Mouse (Mus musculus) urinary bladder, postnatal 25 days (tissue): Measurements from ENCODE around the gene Selenon.

Source experiments
- DNase-seq: peaks from one replicate; pipeline ENCODE4 v3.0.0; 2022; ENCODE audit warnings: low spot score

Gene Selenon

DNA sequence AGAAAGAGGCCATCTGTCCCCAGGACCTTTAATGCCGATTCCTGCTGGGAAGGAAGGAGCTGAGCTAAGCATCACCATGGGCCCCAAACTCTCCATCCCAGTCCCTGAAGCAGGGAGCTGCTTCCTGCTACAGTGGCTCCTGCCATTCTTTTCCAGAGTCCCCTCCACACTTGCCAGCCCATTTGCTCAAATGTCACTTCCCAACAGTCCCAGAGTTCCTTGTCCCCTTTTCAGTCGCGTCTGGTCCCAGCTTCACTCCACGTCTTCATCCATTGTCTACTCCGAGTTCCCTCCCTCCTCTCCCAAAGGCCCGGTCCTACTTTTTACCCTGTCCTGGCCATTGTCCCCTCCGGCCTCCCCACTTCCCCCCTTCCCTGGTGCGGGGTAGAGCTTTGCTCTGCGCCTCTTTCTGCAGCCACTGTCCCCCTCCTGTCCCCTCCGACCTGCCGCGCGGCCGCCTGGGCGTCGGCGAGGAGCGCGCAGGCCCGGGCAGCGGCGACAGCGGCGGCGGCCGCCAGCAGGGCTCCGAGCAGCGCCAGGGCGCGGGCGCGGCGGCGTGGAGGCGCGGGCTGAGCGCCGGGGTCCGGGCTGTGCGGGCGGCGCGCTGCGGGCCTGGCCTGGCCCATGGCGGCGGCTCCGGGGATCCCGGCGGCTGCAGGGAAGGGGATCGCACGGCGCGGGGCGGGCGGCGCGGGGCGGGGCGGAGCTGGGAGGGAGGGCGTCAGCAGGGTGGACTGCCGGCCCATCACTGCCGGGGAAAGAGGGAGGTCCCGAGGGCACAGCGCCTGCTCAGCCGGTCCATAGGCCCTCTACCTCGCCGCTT lies at the start of gene Selenon:
TSS of gene Selenon (minus strand) at position 673 of the 823 bp plus-strand sequence.
- DNase-seq = peak; percentile 62

DNA sequence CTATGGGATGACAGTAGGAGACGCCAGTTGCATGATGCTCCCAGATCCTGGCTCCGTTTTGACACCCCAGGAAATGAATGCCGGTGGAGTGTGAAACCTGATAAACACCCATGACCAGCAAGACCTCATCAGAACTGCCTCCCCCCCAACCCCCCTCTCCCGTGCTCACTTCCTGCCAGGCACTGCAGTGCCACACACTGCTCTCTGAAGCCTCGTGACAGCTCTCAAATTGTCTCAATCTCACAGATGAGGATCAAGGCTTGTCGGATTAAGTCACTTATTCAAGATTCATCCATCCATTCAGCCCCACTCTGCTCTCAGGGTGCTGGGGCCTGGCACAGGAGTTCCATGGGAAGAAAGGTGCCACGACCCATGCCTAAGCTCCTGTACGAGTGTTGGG lies 49.4 kb upstream of the Selenon start:
- no peak for DNase-seq

DNA sequence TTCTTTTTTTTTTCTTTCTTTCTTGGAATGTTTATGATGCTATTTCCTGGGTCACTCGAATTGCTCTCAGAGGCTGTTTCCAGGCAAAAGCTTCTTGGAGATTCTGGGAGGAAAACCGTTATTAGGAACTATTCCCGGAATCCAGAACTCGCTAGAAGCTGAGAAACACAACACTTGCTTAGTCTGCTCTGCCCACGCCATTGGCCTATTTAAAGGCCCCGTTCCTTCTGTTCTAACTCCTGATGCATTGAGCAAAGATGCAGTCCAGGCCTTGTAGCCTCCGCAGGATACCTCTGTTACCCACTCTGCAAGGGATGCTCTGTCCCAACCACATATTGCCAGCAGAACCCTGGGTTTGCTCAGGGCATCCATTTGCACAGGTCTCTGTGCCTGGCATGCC lies 48.8 kb upstream of the Selenon start:
- no peak for DNase-seq

DNA sequence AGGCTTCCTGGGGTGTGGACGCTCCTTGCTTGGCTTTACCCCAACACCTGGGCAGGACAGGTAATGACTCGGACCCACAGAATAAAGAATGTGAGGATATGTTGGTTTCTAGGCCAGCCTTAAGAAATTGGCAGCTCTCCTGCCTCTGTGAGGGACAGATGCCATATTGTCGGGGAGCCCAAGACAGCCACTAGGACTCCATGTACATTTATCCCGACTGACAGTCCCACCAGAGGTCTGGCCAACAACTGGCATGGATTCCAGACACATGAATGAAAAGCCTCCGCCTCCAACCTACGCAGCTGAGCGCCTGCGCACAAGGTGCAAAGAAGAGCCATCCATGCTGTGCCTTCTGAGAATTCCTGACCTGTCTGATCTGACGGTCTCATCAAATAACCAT lies 48.1 kb upstream of the Selenon start:
- no peak for DNase-seq

DNA sequence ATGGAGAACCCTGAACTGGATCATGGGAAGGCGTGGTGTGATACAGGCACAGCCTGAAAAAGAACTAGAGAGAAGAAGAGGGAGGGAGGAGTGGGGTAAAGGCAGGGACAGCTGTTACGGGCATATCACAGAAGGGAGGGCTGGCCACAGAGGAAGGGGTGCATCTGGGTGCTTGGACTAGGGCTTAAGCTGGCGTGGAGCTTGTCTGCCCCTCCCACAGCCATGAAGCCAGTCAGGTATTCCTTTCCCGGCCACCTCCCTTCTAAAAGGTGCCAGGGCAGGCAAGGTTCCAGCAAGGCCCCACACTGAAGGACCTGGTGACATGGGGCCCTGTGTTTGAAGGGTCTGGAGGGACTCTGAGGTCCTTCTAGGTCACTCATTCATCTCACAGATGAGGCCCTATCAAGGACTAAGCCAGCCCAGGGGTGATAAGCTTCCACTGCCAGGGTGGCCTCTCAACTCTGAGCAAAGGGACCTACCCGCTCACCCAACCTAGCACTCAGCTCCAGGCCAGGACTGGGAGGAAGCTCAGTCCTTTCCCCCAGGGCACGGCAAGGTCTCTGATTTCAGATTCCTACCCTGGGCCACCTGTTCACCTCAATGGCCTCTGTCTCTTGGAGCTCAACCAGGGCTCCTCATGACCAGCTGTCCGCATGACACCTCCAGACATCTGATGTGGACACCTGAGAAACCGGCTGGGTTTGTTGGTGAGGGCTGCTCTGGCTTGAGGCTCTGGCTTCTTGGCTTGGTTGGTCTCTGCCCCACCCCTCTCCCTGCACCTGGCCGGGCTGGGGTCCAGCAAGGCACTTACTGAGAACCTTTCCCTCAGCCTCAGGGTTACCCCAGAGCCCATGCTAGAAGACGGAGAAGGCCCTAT lies 45.1 kb upstream of the Selenon start:
- no peak for DNase-seq

DNA sequence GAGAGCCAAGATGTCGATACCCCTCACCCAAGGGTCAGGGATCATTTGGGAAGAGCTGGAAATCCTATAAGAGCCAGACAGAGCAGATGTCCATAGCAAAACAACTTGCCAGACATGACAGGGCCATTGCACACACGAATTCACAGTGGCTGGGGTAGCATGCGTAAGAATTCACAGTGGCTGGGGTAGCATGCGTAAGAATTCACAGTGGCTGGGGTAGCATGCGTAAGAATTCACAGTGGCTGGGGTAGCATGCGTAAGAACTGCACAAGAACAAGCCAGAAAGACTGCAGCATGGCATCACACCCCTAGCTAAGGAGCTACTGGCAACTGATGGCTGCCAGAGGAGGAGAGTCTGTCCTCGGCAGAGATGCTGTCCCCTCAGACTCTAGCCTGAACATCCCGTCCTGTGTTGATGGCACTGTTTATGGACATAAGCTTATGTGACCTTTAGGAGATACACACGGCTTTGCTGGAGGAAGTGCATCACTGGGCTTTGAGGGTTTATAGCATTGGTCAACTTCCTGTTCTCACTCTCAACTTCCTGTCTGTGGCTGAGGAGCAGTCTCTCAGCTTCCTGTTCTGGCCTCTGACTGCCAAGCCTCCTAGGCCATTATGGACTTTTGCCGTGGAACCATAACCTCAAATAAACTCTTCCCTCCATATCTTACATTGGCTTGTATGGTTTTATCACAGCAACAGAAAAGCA lies 42.9 kb upstream of the Selenon start:
- DNase-seq = no peak

DNA sequence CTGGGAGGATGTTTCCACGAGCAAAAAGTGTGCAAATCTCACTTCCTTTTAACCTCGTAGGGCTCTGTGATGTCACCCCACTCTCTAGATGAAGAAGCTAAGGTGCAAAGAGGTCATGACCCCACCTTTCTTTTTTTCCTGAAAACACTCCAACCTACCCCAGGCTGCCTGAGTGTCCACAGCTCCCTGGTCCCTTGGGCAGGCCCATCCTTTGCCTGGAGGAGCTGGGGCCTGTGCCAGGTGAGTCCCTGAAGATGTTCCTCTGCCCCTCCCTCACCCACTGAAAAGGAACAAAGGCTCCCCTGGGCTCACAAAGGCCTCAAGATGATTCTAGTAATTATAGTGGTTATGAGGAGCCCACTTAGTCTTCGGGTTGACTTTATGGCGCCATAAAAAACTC lies 40.5 kb upstream of the Selenon start:
- no peak for DNase-seq

DNA sequence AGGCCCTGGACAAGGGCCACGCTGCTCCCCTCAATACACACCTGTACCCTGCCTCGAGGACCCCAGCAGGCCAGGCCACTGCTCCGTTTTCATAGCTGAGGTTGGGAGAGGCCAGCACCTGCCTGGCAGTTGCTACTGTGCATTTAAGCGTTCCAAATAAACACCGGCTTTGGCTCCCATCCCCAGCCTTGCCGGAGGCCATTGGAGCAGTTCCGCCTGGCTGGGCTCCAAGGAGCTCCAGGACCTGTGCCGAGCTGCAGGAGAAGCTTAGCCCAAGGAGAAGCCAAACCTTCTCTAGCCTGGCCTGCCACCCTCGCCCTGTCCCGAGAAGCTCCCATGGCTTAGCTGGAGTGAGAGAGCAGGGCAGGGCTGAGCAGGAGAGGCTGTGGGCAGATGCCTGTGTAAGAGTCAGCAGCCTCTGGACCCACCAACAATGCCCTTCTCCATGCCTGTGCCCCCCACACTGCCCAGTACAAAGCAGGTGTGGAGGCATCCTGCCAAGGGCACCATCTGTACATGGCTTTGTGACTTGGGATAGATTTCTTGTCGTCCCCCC lies 39.6 kb upstream of the Selenon start:
- no peak for DNase-seq

DNA sequence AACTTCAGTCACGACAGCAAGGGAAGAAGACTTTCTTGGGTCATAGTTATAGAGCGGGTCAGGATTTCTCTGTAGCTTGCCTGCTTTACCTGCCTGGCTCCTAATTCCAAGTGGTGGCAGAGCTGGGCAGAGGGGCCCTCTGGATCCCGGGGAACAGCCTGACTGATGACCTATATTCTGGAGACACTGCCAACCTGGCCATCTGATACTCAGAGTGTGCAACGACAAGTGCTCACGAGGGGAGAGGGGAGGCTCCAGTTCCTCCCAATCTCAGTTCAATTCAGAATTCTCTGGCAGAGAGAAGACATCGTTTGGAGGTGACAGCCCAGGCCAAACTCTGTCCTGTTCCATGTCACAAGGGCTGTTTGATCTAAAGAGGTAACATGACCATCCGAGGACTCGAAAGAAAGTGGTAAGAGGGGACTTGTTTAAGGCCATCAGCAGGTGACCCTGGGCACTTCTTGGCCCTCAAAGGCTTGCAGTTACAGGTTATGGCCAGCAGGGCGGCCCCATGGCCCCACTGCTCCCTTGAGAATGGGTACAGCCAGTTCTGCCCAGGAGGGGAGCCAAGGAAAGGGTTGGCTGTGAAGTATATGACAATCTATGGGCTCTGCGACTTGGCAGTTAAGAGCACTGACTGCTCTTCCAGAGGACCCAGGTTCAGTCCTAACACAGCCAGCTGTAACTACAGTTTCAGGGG lies 38.4 kb upstream of the Selenon start:
- no peak for DNase-seq

DNA sequence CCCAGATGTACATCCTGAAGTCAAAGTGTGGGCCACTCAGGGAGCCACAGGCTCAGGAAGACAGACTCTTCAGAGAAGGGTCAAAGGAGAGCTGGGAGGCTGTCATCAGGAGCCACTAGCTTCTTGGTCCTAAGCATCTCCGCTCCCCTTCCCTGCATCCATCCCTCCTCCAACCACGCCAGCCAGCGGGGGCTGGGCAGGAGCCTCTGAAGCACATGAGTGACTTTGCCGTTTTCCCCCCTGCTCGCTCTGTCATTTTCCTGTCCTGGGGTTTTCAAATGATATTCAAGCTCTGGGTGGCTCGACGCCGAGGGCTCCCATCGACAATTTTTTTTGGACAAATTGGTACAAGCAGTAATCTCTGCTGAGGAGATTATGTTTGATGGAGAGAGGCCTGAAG lies 37.8 kb upstream of the Selenon start:
- no peak for DNase-seq

DNA sequence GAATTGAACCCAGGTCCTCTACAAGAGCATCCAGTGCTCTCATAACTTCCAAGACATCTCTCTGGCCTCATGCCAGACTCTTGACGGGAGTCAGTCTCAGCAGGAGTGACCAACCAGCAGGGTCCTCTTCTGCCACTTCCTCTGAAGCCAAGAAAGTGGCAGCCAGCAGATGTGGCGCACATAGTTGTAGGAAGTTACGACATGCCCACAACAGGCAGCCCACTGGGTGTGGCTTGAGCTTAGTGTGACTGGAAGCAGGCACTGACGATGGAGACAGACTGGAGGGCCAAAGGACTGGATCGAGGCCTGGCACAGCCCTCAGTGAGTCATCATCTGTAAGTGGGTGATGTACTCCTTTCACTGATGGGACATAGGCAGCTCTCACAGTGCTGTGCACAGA lies 37.0 kb upstream of the Selenon start:
- DNase-seq = no peak

DNA sequence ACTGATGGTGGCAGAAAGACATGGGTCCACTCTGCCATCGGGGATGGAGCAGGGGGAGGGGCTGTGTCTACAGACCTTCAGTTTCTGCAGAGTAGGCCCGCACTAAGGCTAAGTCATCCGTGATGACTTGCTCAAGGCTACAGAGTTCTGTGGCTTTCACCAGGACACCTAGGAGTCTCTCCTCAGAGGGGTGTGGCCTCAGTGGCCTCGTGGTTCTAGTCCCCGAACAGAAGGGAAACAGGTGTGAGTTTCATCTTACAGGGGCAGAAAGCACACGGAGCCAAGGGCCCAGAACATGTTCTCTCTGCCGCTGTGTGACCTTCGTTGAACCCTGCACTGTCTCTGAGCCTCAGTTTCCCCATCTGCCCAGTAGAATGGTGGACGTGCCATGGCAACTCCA lies 36.3 kb upstream of the Selenon start:
- no peak for DNase-seq

DNA sequence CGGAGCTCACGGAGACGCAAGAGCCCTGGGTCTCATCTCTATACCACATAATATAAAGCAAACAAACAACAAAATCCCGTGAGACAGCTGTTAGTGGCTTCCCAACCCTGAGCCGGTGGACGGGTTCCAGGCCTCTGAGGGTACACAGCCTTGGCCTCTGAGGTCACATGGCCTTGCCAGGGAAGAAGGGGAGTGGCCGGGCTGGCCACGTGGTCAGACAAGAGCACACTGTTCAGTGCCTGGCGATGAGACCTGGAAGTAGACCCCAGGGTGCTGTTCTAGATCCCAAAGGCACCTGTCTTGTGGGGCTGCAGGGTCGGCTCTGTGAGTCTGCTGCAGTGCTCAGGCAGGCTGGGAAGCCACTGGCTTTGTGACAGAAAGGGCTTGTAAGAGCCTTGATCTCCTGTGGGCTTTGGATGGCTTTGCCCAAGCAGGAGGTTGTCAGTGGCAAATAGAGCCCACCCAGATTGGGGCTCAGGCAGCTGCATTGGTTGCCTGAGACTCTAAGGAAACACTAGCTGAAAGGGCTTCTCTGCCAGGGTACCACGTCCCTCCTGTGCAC lies 35.8 kb upstream of the Selenon start:
- no peak for DNase-seq

DNA sequence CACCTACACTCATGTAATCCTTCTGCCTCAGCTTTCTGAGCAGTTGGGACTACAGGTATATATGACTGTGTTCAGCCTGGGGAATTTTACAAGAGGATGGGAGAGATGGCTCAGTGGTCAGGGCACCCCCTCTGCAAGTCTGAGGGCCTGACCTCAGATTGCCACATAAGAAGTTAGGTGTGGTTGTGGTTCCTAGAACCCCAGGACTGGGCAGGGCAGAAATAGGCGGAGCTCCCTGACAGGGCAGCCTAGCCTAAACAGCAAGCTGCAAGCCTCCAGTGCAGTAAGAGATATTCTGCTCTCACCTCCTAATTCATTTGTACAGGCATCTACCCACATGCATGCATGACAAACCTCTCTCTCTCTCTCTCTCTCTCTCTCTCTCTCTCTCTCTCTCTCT lies 34.7 kb upstream of the Selenon start:
- no peak for DNase-seq

DNA sequence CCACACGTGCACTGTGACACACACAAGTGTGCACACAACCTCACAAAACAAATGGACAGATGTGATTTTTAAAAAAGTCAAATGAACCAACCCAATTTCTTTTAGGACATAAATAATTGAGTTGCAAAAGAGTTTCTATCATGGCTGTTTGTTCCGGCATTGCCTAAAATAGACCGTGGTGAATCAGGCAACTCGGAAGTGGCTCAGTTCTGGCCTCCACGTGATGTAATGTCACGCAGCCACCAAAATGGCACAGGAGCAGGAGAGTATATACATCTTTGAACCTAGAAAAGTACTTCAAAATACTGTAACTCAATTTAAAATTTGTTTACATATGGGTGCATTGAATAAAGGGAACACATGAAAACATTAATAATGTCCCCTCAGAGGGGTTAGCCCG lies 34.2 kb upstream of the Selenon start:
- no peak for DNase-seq

DNA sequence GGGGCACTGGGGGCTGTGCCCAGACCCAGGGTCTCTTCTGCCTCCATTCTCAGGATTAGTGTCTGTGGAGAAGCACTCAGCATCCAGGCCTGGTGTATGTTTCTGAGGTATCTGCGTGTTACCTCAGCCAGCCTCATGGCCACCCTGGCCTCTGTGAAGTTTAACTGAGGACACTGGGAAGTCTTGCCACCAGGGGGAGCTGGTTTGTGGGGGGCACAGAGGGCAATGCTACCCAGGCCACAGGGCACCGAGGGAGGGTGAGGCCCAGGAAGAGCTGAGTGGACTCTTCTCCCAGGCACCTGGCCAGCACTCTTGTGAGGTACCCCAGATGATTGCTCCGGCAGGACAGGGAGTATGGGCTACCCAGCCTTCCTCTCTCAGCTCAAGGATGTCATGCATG lies 31.5 kb upstream of the Selenon start:
- peak; percentile 52 for DNase-seq

DNA sequence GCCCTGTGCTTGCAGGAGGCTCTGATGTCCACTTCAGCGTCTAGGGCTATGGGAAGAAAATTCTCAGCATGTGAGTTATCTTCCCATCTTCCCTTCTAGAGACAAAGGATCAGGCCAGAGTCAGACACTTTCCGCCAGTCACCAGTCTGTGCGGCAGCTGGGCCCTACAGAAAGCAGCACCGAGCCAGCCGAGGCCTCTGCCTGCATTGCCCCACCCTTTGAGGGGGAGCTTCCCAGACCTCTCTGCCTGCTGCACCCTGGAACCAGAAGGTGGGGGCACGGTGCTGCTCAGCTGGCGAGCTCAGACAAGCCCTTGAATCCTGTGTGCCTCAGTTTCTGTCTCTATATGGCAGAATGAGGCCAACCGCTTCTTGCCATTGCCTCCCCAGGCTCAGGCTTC lies 29.4 kb upstream of the Selenon start:
- no peak for DNase-seq

DNA sequence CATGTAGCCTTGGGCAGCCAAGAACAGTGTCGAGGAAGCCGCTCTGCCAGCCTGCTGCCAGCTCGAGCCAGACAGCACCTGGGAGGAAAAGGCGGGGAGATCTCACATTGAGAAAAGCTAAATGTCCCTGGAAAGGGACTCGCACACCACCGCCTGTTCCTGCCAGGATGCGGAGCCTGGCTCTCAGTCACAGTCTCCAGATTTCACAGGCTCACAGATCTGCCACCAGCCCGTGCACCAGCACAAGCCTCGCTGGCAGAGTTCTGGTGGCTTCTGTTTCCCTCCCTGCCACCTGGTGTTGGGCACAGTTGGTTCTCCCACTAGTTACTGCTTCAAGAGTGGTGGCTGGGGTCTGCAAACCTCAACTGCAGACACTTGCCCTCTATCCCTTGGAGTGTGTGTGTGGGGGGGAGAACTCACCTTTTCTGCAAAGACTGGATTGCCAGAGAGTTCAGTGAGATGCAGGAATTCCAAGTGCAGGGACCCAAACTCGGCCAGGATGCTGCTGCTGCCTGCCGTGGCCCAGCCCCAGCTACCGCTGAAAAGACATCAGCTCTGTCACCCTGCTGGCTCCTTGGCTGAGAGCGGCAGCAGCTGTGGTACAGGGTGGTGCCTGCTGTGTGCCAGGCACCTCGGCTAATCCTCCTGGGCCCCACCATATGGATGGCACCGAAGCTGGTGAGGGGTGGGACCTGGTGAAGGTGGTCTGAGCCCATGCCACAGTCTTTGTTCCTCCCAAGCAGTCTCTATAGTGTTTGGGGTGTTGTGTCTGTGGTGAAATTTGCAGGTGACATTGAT lies 28.6 kb upstream of the Selenon start:
- no peak for DNase-seq

DNA sequence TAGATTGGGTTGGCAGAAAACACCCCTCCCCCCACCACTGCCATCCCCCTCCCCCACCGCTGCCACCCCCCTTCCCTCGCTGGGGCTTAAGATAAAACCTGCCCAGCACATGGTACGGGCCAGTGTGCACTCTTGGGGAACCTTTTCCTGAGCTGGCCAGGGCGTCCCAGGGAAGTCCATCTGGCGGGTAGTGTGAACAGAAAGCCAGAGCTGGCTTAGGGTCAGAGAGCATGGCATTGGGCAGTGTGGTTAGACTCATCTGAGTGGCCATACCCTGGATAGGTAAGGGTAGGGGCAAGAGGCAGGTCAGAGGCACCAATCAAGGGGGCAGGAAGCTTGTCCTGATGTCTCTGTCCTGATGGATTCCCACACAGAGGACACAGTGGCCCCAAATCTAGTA lies 27.7 kb upstream of the Selenon start:
- no peak for DNase-seq

DNA sequence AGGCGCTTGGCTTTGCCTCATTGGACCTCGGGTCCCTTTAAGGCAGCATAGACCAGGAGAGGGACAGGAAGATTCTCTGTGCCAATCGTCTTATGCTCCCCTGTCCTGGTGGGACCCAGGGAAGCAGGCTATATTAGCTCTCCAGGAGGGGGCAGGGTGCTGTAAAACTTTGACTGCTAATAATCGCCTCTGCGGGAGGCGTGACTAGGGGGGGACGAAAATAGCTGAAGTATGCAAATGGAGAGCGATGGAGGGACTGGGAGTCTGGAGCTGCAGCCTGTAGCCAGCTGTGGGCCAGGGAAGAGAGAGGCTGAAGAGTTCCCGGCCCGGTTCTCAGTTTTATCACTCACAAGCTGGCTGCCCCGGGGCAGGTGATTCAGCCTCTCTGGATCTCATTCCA lies 27.2 kb upstream of the Selenon start:
- DNase-seq = no peak

DNA sequence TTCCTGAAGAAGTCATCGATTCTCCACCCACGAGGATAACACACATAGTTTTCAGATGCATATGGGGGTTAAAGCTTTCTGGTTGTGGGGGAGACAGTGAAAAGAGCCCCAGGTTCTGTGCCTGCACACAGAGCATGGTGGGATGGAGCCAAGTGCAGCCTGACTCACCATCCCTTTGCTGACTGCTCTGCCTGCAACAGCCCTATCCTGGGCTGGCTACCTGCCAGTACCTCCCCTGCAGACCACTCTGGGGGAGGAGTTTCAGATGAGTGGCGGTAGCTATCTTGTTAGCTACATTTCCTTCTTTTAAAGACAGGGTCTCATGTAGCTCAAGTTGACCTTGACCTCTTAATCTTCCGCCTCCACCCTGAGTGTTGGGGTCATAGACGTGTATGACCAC lies 26.4 kb upstream of the Selenon start:
- no peak for DNase-seq
